Mouse (Mus musculus) heart, embryonic 11.5 days (tissue): Measurements from ENCODE around the gene Slc2a13. TPM values are rescaled to one million over a fixed set of nuclear protein-coding genes. Genes with fewer than 3 reads are reported as not detected.

Experiments used
- ATAC-seq: fragments of 200-750 bp; cut with Nextera tagmentation; replicated peaks from 2 replicates; pipeline ENCODE4 v1.8.0; 2017; ENCODE audit warnings: moderate library complexity; ENCODE audit not compliant: insufficient number of reproducible peaks, low FRiP score, low TSS enrichment
- H3K27ac ChIP-seq: fragments of 300-500 bp; sonication (generic); 2 replicates; pipeline ENCODE4 v1.5.1; 2014; ENCODE audit warnings: mild to moderate bottlenecking, low read depth, low read length
- H3K27me3 ChIP-seq: fragments of 300-500 bp; sonication (generic); 2 replicates; pipeline ENCODE4 v1.6.1; 2014; ENCODE audit warnings: mild to moderate bottlenecking, low read length, mixed read lengths; ENCODE audit not compliant: control insufficient read depth, insufficient read depth
- H3K36me3 ChIP-seq: fragments of 300-500 bp; sonication (generic); 2 replicates; pipeline ENCODE4 v1.6.1; 2014; ENCODE audit warnings: mild to moderate bottlenecking, low read length, moderate library complexity, mixed read lengths; ENCODE audit not compliant: control insufficient read depth, insufficient read depth
- H3K4me1 ChIP-seq: fragments of 300-500 bp; sonication (generic); 2 replicates; pipeline ENCODE4 v1.6.1; 2014; ENCODE audit warnings: low read length; ENCODE audit not compliant: control insufficient read depth, insufficient read depth
- H3K4me2 ChIP-seq: fragments of 300-500 bp; sonication (generic); 2 replicates; pipeline ENCODE4 v1.6.1; 2014; ENCODE audit warnings: mild to moderate bottlenecking, moderate library complexity
- H3K4me3 ChIP-seq: fragments of 300-500 bp; sonication (generic); 2 replicates; pipeline ENCODE4 v1.5.1; 2014; ENCODE audit warnings: low read depth, low read length
- H3K9ac ChIP-seq: fragments of 300-500 bp; sonication (generic); 2 replicates; pipeline ENCODE4 v1.6.1; 2014; ENCODE audit warnings: mild to moderate bottlenecking, low read depth, low read length, moderate library complexity
- H3K9me3 ChIP-seq: fragments of 300-500 bp; sonication (generic); replicated peaks from 2 replicates; pipeline ENCODE4 v1.6.1; 2016; ENCODE audit warnings: low read length; ENCODE audit not compliant: control insufficient read depth
- WGBS: fragments of 180-500 bp; shearing (Covaris S2); extraction: QIAGEN DNeasy Blood & Tissue Kit; methylation state at CpG from one replicate; pipeline ENCODE4 v1.1.7; 2014; ENCODE audit not compliant: insufficient replicate concordance; 5-methylcytosine and 5-hydroxymethylcytosine counted together
- polyA plus RNA-seq: library from polyadenylated mRNA; unstranded; fragments of >200 nt; fragmentation: Nextera tagmentation; extraction: Ambion mirVana; gene quantifications from 2 replicates; pipeline ENCODE4 v1.2.1, GENCODE M21; 2014

Gene Slc2a13
- polyA plus RNA-seq, 1 experiment from 2014 or later = 1.9 TPM

DNA sequence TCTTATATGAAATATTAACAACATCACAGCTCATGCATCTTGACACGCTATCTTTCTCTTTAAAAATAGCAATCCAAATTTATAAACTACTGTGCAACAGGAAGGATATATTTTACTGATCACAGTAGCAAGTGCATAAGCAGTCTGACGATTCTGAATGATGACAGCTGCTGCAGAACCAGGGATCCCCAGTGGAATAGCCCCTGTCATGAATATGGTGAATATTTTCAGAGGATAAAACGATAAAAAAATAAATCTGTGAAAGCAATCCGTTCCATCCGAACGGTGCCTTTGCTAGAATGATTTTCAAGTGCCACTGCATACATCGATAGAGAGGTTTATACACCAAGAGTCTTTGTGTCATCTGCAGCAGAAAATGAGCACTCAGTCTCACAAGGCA is 222.1 kb downstream of the Slc2a13 start:
- no peaks in the 10 kb centered on the region for H3K36me3 ChIP-seq
- H3K27me3 ChIP-seq = no peaks in the 10 kb centered on the region
- H3K4me2 ChIP-seq = no peak overlapping the region
- H3K9ac ChIP-seq = no peak overlapping the region
- no peak for ATAC-seq
- no peaks in the 10 kb centered on the region for H3K9me3 ChIP-seq
- H3K4me3 ChIP-seq = no peak overlapping the region
- 86% methylated on average over 7 of the region's 7 CpGs for WGBS
- no peaks in the 10 kb centered on the region for H3K4me1 ChIP-seq
- no peak overlapping the region for H3K27ac ChIP-seq

DNA sequence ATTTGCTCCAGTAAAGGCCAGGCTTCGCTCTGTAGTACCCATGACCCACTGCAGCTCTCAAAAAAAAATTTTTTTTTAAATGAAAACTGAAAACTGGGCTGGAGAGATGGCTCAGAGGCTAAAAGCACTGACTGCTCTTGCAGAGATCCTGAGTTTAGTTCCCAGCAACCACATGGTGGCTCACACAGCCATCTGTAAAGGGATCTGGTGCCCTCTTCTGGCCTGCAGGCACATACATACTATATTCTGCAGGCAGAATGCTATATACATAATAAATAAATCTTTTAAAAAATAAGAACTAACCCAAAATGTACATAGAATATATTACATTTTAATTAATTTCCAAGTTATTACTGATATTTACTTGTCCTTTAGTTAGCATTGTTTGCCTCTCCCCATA is 234.7 kb downstream of the Slc2a13 start:
- no peak overlapping the region for H3K9ac ChIP-seq
- no peak for ATAC-seq
- H3K27me3 ChIP-seq = no peaks in the 10 kb centered on the region
- H3K4me2 ChIP-seq = no peak overlapping the region
- H3K4me3 ChIP-seq = no peak overlapping the region
- H3K27ac ChIP-seq = no peak overlapping the region
- 74% methylated on average over 1 of the region's 1 CpGs for WGBS
- H3K4me1 ChIP-seq = no peaks in the 10 kb centered on the region
- H3K36me3 ChIP-seq = no peaks in the 10 kb centered on the region
- H3K9me3 ChIP-seq = no peaks in the 10 kb centered on the region

DNA sequence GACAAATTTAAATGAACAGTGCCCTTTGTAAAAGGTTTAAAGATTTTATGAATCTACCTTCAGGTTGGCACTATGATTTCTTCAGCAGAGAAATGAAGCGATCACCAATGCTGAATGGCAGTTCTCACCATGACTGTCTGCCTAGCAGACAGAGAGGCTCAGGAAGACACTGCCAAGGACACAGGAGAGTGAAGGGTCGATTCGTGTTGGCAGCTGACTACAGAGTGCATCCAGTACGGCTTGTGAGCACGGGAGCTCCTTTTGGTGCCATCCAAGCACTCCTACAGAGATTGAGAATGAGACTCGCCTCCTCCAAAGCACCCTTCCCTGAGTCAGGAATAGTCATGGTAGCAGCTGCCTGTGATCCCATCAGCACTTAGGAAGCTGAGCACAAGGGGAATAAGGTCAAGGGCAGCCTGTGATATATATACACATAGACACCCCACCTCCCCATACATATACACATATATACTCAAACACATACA is 238.6 kb downstream of the Slc2a13 start:
- no peak for ATAC-seq
- H3K4me2 ChIP-seq = no peak overlapping the region
- no peaks in the 10 kb centered on the region for H3K36me3 ChIP-seq
- no peaks in the 10 kb centered on the region for H3K4me1 ChIP-seq
- no peak overlapping the region for H3K4me3 ChIP-seq
- no peak overlapping the region for H3K9ac ChIP-seq
- WGBS = 78% methylated on average over 6 of the region's 6 CpGs
- no peaks in the 10 kb centered on the region for H3K27me3 ChIP-seq
- H3K9me3 ChIP-seq = no peaks in the 10 kb centered on the region
- H3K27ac ChIP-seq = no peak overlapping the region

DNA sequence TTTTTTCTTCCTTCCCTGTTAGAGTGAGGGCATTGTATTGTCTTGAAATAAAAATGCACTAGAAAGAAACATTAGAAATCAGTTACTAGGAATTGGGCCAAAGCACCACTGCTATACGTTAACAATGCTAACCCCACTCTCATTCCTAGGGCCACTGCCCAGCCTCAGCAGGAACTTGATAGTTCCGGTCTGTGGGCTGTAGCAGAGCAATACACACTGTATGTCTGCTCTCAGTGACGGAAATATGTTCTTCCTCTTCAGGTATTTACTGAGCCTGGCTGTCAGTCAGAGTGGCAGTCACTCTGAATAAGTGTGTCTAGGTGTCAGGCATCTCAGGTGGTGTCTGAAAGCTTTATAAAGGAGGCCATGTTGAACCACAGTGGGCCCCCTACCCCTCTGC is 245.3 kb downstream of the Slc2a13 start:
- no peak for ATAC-seq
- H3K36me3 ChIP-seq = no peaks in the 10 kb centered on the region
- H3K4me1 ChIP-seq = no peaks in the 10 kb centered on the region
- no peak overlapping the region for H3K4me2 ChIP-seq
- H3K27me3 ChIP-seq = no peaks in the 10 kb centered on the region
- no peak overlapping the region for H3K27ac ChIP-seq
- 64% methylated on average over 3 of the region's 3 CpGs for WGBS
- no peak overlapping the region for H3K4me3 ChIP-seq
- H3K9me3 ChIP-seq = no peaks in the 10 kb centered on the region
- H3K9ac ChIP-seq = no peak overlapping the region

GRCm38 (mm10) chr15:91327023-91327422 is 246.0 kb downstream of the Slc2a13 start:
- Histone ChIP-seq H3K27ac (no peak overlapping the region), H3K27me3 (no peaks in the 10 kb centered on the region)

GRCm38 (mm10) chr15:91319376-91319775 is 253.7 kb downstream of the Slc2a13 start:
- H3K27me3 ChIP-seq = no peaks in the 10 kb centered on the region
- H3K36me3 ChIP-seq = no peaks in the 10 kb centered on the region
- no peaks in the 10 kb centered on the region for H3K4me1 ChIP-seq
- no peak overlapping the region for H3K4me2 ChIP-seq
- no peak overlapping the region for H3K9ac ChIP-seq
- H3K27ac ChIP-seq = no peak overlapping the region
- no peaks in the 10 kb centered on the region for H3K9me3 ChIP-seq
- 44% methylated on average over 3 of the region's 3 CpGs for WGBS
- no peak for ATAC-seq
- H3K4me3 ChIP-seq = no peak overlapping the region

More at GRCm38 (mm10) chr15:91327023-91327422, 246.0 kb downstream of the Slc2a13 start:
- ATAC-seq = no peak
- Histone ChIP-seq H3K9me3 (no peaks in the 10 kb centered on the region), H3K4me2 (no peak overlapping the region), H3K4me1 (no peaks in the 10 kb centered on the region), H3K4me3 (no peak overlapping the region), H3K9ac (no peak overlapping the region), H3K36me3 (no peaks in the 10 kb centered on the region)
- 68% methylated on average over 4 of the region's 4 CpGs for WGBS

DNA sequence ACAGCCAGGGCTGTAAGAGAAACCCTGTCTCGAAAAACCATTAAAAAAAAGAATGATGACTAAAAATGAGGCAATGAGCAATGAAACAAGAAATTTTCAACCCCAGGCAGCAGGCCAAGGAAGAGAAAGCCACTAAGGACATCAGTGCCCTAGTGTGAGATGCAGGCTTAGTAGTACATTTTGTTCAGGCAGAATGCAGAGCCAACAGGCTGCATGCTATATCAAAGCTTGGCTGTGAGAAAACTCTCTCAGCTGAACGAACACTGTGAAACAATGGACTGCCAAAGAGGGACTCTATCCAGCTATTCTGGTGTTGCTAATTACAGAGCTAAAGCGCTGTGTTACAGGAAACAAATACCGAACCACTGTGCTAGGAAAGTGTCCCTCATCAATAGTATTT is 256.1 kb downstream of the Slc2a13 start:
- Histone ChIP-seq H3K36me3 (no peaks in the 10 kb centered on the region), H3K27ac (no peak overlapping the region), H3K9me3 (no peaks in the 10 kb centered on the region), H3K4me3 (no peak overlapping the region), H3K4me1 (no peaks in the 10 kb centered on the region), H3K4me2 (no peak overlapping the region), H3K9ac (no peak overlapping the region), H3K27me3 (no peaks in the 10 kb centered on the region)
- ATAC-seq = no peak
- 75% methylated on average over 4 of the region's 4 CpGs for WGBS

DNA sequence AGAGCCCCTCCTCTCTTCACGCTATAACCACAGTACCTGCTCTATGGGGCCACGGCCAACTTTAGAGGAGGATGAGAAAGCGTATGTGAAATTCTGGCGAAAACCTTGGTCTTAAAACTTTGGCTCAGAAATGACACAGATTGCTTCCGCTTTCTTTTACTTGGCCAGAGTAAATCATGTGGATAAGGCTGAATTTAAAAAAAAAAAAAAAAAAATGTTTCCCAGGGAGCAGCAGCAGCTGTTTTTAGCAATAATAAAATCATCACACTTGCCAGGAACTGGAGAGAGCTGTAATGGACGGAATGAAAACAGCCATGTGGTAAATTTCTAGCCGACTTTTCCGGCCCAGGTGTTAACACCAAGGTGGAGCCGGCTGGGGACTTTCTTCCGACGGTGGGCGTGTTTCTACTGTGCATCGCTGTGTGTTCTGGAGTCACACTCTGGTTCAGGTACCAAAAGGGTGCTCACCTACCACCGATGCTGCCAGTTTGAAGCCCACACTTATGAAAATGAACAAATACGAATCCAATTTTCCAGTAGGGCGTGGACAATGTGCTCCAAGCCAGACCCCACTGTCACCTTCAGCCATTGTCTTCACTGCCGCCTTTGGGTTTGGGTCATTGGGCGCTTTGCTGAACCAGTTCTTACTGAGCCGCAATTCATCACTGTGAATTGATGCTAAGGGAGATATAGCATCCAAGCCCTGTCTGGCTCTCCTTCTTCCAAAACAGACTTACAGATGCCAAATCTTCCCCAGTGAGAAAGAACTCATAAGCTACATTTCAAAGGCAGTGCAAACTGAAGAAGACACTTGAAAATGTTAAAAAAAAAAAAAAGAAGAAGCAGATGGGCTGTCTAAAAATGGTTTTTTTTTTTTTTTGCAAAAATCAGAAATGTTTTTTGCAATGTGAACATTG is 258.4 kb downstream of the Slc2a13 start:
- H3K36me3 ChIP-seq = no peaks in the 10 kb centered on the region
- H3K4me1 ChIP-seq = no peaks in the 10 kb centered on the region
- no peak for ATAC-seq
- H3K9me3 ChIP-seq = no peaks in the 10 kb centered on the region
- no peaks in the 10 kb centered on the region for H3K27me3 ChIP-seq
- H3K27ac ChIP-seq = no peak overlapping the region
- H3K4me2 ChIP-seq = no peak overlapping the region
- WGBS = 82% methylated on average over 19 of the region's 19 CpGs
- no peak overlapping the region for H3K4me3 ChIP-seq
- H3K9ac ChIP-seq = no peak overlapping the region
